Mouse (Mus musculus) gastrocnemius, postnatal 36 days (tissue): ENCODE results near the gene Rabgef1. TPM values are rescaled to one million over a fixed set of nuclear protein-coding genes. Genes with fewer than 3 reads are reported as not detected.

Experiments
- DNase-seq, 2 experiments: peaks; one replicate each; pipeline ENCODE4 v3.0.0; 2022
- intact Hi-C: fragments of 180-260 bp; cut with DNase I; formaldehyde crosslinking; loops from one replicate; pipeline ENCODE4 v1.15.1; 2025
- long read RNA-seq, 2 experiments: library from polyadenylated mRNA; stranded (forward); transcript quantifications; one replicate each; pipeline ENCODE4 v2.0.0; 2021
- total RNA-seq, 2 experiments: library from RNA; stranded (reverse); gene quantifications; 2 replicates each; pipeline ENCODE4 v1.2.3; 2021

Rabgef1 gene
- 10 to 100 TPM; 67.7 to 81.8 TPM for total RNA-seq
- long read RNA-seq, experiment 1, transcript Rabgef1-203 (9 exons, 2,690 nt) = major isoform, 31 of 83 reads
- long read RNA-seq, experiment 1, partial matches to known transcripts = 4 of 83 reads
- long read RNA-seq, experiment 1, other reads (novel, unspliced or antisense) = 45 of 83 reads
- long read RNA-seq, experiment 2, transcript Rabgef1-203 (9 exons, 2,690 nt) = major isoform, 24 of 84 reads
- long read RNA-seq, experiment 2, partial matches to known transcripts = 3 of 84 reads
- long read RNA-seq, experiment 2, other reads (novel, unspliced or antisense) = 53 of 84 reads

- intact Hi-C loops = loop anchor here (5.0 kb wide), 1 partner anchor 51 kb away; no protein-coding TSS in a partner anchor
- peak; percentile 93 to 95 for DNase-seq
These were observed at the start of gene Rabgef1 for GRCm38 (mm10) chr5:130171423-130171954. Gene Rabgef1, plus strand, starts transcription at chr5:130171798.

GRCm38 (mm10) chr5:130122355-130122754 lies 49.2 kb upstream of the Rabgef1 start:
- DNase-seq = no peak
- intact Hi-C loops = no loop called here

GRCm38 (mm10) chr5:130124271-130124670 lies 47.3 kb upstream of the Rabgef1 start:
- intact Hi-C loops = no loop called here
- DNase-seq = no peak

- DNase-seq = peak in 1 of 2 experiments; percentile 31
- intact Hi-C loops = no loop called here
These were observed 42.7 kb upstream of the Rabgef1 start for GRCm38 (mm10) chr5:130128686-130129523.

- intact Hi-C loops = no loop called here
- no peak for DNase-seq
These were observed 42.1 kb upstream of the Rabgef1 start for GRCm38 (mm10) chr5:130129524-130129793.

GRCm38 (mm10) chr5:130136597-130136996 lies 35.0 kb upstream of the Rabgef1 start:
- intact Hi-C loops = no loop called here
- DNase-seq = no peak

GRCm38 (mm10) chr5:130139393-130139792 lies 32.2 kb upstream of the Rabgef1 start:
- intact Hi-C loops = loop anchor here (1.0 kb wide), 1 partner anchor 95 kb away; no protein-coding TSS in a partner anchor
- peak; percentile 72 to 79 for DNase-seq

- no peak for DNase-seq
- intact Hi-C loops = loop anchor here (5.0 kb wide), 2 partner anchors 79 to 119 kb away; no protein-coding TSS in a partner anchor
These were observed 30.5 kb upstream of the Rabgef1 start for GRCm38 (mm10) chr5:130141138-130141537.

GRCm38 (mm10) chr5:130142041-130142440 lies 29.6 kb upstream of the Rabgef1 start:
- DNase-seq = no peak
- intact Hi-C loops = loop anchor here (5.0 kb wide), 2 partner anchors 80 to 120 kb away; no protein-coding TSS in a partner anchor

GRCm38 (mm10) chr5:130143101-130143500 lies 28.5 kb upstream of the Rabgef1 start:
- no peak for DNase-seq

GRCm38 (mm10) chr5:130143977-130144333 lies 27.6 kb upstream of the Rabgef1 start:
- intact Hi-C loops = loop anchor here (5.0 kb wide), 2 partner anchors 82 to 122 kb away; no protein-coding TSS in a partner anchor
- peak in 1 of 2 experiments; percentile 61 for DNase-seq

More at GRCm38 (mm10) chr5:130143101-130143500, 28.5 kb upstream of the Rabgef1 start:
- intact Hi-C loops = loop anchor here (5.0 kb wide), 2 partner anchors 81 to 121 kb away; no protein-coding TSS in a partner anchor

GRCm38 (mm10) chr5:130144334-130145312 lies 27.0 kb upstream of the Rabgef1 start, which contains the start of gene Kctd7:
Gene Kctd7, plus strand, starts transcription at chr5:130144861.
- DNase-seq = peak; percentile 93 to 95
- intact Hi-C loops = loop anchor here (5.0 kb wide), 2 partner anchors 82 to 122 kb away; no protein-coding TSS in a partner anchor

- no peak for DNase-seq
- intact Hi-C loops = no loop called here
These were observed 25.6 kb upstream of the Rabgef1 start for GRCm38 (mm10) chr5:130145961-130146360.

GRCm38 (mm10) chr5:130149726-130150310 lies 21.8 kb upstream of the Rabgef1 start:
- intact Hi-C loops = loop anchor here (10.0 kb wide), 1 partner anchor 235 kb away; no protein-coding TSS in a partner anchor
- DNase-seq = no peak

- no peak for DNase-seq
- intact Hi-C loops = loop anchor here (10.0 kb wide), 1 partner anchor 239 kb away; no protein-coding TSS in a partner anchor
These were observed 17.3 kb upstream of the Rabgef1 start for GRCm38 (mm10) chr5:130154286-130154685.

GRCm38 (mm10) chr5:130158545-130158944 lies 13.1 kb upstream of the Rabgef1 start:
- intact Hi-C loops = loop anchor here (10.0 kb wide), 1 partner anchor 244 kb away; no protein-coding TSS in a partner anchor
- DNase-seq = no peak

GRCm38 (mm10) chr5:130159761-130160201 lies 11.8 kb upstream of the Rabgef1 start:
- no peak for DNase-seq
- intact Hi-C loops = loop anchor here (5.0 to 10.0 kb wide), 2 partner anchors 137 to 245 kb away; no protein-coding TSS in a partner anchor

GRCm38 (mm10) chr5:130163670-130164069 lies 7.9 kb upstream of the Rabgef1 start:
- intact Hi-C loops = loop anchor here (5.0 kb wide), 1 partner anchor 141 kb away; no protein-coding TSS in a partner anchor

GRCm38 (mm10) chr5:130165213-130165612 lies 6.4 kb upstream of the Rabgef1 start:
- intact Hi-C loops = no loop called here
- no peak for DNase-seq

More at GRCm38 (mm10) chr5:130163670-130164069, 7.9 kb upstream of the Rabgef1 start:
- peak; percentile 67 to 73 for DNase-seq
